Mouse (Mus musculus) cortical plate, adult 2 months (tissue): ENCODE data around the gene Stab2.

ENCODE experiments used
- CTCF ChIP-seq: fragments of 200-500 bp; IDR thresholded peaks from 2 replicates; pipeline ENCODE4 v1.5.1; 2011; ENCODE audit warnings: mild to moderate bottlenecking, control low read depth, low read length; ENCODE audit not compliant: insufficient read depth; ENCODE audit errors: extremely low read depth
- POLR2A ChIP-seq: fragments of 200-500 bp; IDR thresholded peaks from 2 replicates; pipeline ENCODE4 v1.6.1; 2011; ENCODE audit warnings: mild to moderate bottlenecking, low read length, control low read depth; ENCODE audit not compliant: insufficient read depth; ENCODE audit errors: extremely low read depth

- no peak for TF ChIP-seq POLR2A
- TF ChIP-seq CTCF: no peak
Measured at GRCm38 (mm10) chr10:87012087-87012486, 4.3 kb upstream of the Stab2 start.
